Mouse (Mus musculus) liver, postnatal 0 days (tissue): ENCODE data around the gene Ruvbl2.
"Not testable (repeated sequence)": the region's sequence is repeated elsewhere in the genome, so short reads cannot be mapped to it uniquely, and the experiment has no call there.

Experiments used
- CTCF ChIP-seq: sonication (generic); IDR thresholded peaks from 2 replicates; pipeline ENCODE4 v1.5.1; 2016; ENCODE audit warnings: antibody characterized with exemption, low read depth
- EP300 ChIP-seq: IDR thresholded peaks from 2 replicates; pipeline ENCODE4 v1.6.1; 2016; ENCODE audit warnings: antibody characterized with exemption, low read depth, mild to moderate bottlenecking

- not testable (repeated sequence) for TF ChIP-seq CTCF, EP300
Measured at GRCm38 (mm10) chr7:45480310-45480709, 42.4 kb upstream of the Ruvbl2 start.
